Mouse (Mus musculus): ENCODE measurements around the gene Golga2. TPM values are rescaled to one million over a fixed set of nuclear protein-coding genes. Genes with fewer than 3 reads are reported as not detected.

The Golga2 gene
- polyA plus RNA-seq, 1 experiment from 2014 or later = 7.0 TPM

DNA sequence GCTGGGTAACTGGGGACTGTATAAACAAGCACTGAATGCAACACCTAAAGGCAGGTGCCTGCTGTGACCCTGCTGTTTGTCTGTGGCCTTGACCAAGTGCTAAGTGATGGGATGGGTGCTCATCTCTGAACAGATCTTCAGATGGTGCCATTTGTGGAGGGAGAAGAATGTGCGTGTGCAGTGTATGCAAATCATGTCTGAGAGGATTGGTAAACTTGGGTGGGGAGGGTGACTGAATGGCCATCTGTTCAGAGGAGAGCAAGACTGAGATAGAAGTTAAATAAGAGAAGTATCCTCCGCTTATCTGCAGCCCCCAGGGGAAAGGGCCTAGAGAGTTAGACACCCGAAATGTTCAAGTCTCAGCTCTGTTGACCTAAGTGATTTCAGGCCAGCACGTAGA is 12.3 kb downstream of the Golga2 start:
- ATAC-seq = no peak
- peaks cover 73% of the 10 kb centered on the region for H3K36me3 ChIP-seq (replicated peaks; ENCODE audit: insufficient read depth, low read length)
- DNase-seq = no peak
- WGBS (ENCODE audit: insufficient replicate concordance) = 81% methylated on average over 4 of the region's 4 CpGs
- no peak overlapping the region for H3K9ac ChIP-seq (replicated peaks)
- no peaks in the 10 kb centered on the region for H3K27me3 ChIP-seq (ENCODE audit: insufficient read depth, low read length)
- H3K27ac ChIP-seq (ENCODE audit: low read depth) = no peak overlapping the region
- H3K4me2 ChIP-seq (ENCODE audit: low read depth, low read length) = no peak overlapping the region
- no peak for TF ChIP-seq EP300 (IDR thresholded peaks at IDR 0.05; ENCODE audit: low read depth)
- no peak for TF ChIP-seq CTCF (IDR thresholded peaks at IDR 0.05; ENCODE audit: low read depth)
- no peak overlapping the region for H3K4me3 ChIP-seq (ENCODE audit: low read depth, low read length)
- H3K9me3 ChIP-seq (ENCODE audit: low read length) = no peaks in the 10 kb centered on the region
- H3K4me1 ChIP-seq (ENCODE audit: insufficient read depth) = no peaks in the 10 kb centered on the region

DNA sequence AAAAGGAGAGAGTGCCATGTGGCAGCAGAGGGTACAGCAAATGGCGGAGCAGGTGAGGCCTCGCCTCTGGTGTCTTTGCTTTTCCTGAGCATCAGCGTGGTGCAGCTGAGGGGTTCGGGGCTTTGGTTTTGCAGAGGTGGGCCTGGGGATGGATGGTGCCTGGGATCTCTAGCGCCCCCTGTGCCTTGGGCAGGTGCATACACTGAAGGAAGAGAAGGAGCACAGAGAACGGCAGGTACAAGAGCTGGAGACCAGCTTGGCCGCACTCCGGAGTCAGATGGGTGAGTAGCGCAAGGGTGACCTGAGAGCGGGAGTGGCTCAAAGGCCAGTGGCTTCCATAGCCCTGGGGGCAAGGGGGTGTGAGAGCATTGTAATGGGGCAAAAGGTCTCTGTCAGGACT is 15.8 kb downstream of the Golga2 start:
- no peak overlapping the region for H3K9ac ChIP-seq (replicated peaks)
- no peak overlapping the region for H3K4me3 ChIP-seq (ENCODE audit: low read depth, low read length)
- ATAC-seq (no peak), DNase-seq (no peak)
- peaks cover 82% of the 10 kb centered on the region for H3K36me3 ChIP-seq (replicated peaks; ENCODE audit: insufficient read depth, low read length)
- 87% methylated on average over 9 of the region's 10 CpGs for WGBS (ENCODE audit: insufficient replicate concordance)
- no peaks in the 10 kb centered on the region for H3K9me3 ChIP-seq (ENCODE audit: low read length)
- no peaks in the 10 kb centered on the region for H3K4me1 ChIP-seq (ENCODE audit: insufficient read depth)
- H3K27ac ChIP-seq (ENCODE audit: low read depth) = no peak overlapping the region
- peak; percentile 46 for TF ChIP-seq CTCF (IDR thresholded peaks at IDR 0.05; ENCODE audit: low read depth)
- no peak for TF ChIP-seq EP300 (IDR thresholded peaks at IDR 0.05; ENCODE audit: low read depth)
- H3K27me3 ChIP-seq (ENCODE audit: insufficient read depth, low read length) = no peaks in the 10 kb centered on the region
- H3K4me2 ChIP-seq (ENCODE audit: low read depth, low read length) = no peak overlapping the region

DNA sequence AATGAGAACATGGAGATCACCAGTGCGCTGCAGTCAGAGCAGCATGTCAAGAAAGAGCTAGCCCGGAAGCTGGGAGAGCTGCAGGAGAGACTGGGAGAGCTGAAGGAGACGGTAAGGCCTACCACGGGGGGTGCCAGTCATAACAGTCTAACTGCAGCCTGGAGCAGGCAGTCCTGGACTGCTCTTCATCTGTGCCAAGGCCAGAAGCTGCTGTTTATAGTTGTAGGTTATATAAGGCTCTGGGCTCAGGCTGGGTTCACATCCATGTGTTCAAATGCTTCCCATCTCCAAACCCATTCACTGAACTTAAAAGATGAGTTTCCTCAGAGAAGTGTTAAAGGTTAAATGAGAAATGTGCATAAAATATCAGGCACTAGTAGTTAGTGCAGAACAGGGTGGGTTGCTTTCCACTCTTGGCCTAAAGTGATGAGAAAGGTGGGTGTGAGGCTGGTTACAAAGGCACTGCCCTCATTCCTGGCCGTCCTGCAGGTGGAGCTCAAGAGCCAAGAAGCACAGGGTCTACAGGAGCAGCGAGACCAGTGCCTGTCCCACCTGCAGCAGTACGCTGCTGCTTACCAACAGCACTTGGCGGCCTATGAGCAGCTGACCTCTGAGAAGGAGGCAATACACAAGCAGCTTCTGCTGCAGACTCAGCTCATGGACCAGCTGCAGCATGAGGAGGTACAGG is 17.1 kb downstream of the Golga2 start:
- peak; percentile 65 for DNase-seq
- 66% methylated on average over 8 of the region's 8 CpGs for WGBS (ENCODE audit: insufficient replicate concordance)
- Histone ChIP-seq H3K27ac (ENCODE audit: low read depth) (no peak overlapping the region), H3K9ac (replicated peaks) (no peak overlapping the region), H3K4me2 (ENCODE audit: low read depth, low read length) (no peak overlapping the region), H3K27me3 (ENCODE audit: insufficient read depth, low read length) (no peaks in the 10 kb centered on the region), H3K4me1 (ENCODE audit: insufficient read depth) (no peaks in the 10 kb centered on the region), H3K4me3 (ENCODE audit: low read depth, low read length) (no peak overlapping the region), H3K36me3 (replicated peaks; ENCODE audit: insufficient read depth, low read length) (peaks cover 77% of the 10 kb centered on the region), H3K9me3 (ENCODE audit: low read length) (no peaks in the 10 kb centered on the region)
- ATAC-seq = no peak; the same call in 1 of the 2 replicates
- TF ChIP-seq CTCF (IDR thresholded peaks at IDR 0.05; ENCODE audit: low read depth) (peak; percentile 76), EP300 (IDR thresholded peaks at IDR 0.05; ENCODE audit: low read depth) (no peak)

DNA sequence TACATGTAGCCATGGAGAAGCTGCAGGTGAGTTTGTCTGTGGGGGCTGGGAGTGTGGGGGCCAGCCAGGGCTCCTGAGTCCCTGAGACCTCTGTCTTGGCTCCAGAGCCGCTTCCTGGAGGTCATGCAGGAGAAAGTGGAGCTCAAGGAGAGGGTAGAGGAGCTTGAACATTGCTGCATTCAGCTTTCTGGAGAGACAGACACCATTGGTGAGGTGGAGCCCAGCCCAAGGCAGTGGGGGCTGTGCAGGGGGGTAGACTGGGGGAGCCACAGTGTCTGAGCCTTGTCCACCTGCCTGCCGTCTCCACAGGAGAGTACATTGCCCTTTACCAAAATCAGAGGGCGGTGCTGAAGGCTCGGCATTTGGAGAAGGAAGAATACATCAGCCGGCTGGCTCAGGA is 18.5 kb downstream of the Golga2 start:
- no peak for DNase-seq
- Histone ChIP-seq H3K4me2 (ENCODE audit: low read depth, low read length) (no peak overlapping the region), H3K4me3 (ENCODE audit: low read depth, low read length) (no peak overlapping the region), H3K27ac (ENCODE audit: low read depth) (no peak overlapping the region), H3K9me3 (ENCODE audit: low read length) (no peaks in the 10 kb centered on the region), H3K36me3 (replicated peaks; ENCODE audit: insufficient read depth, low read length) (peaks cover 66% of the 10 kb centered on the region), H3K9ac (replicated peaks) (no peak overlapping the region), H3K27me3 (ENCODE audit: insufficient read depth, low read length) (no peaks in the 10 kb centered on the region), H3K4me1 (ENCODE audit: insufficient read depth) (no peaks in the 10 kb centered on the region)
- ATAC-seq = no peak
- TF ChIP-seq EP300 (IDR thresholded peaks at IDR 0.05; ENCODE audit: low read depth) = no peak
- TF ChIP-seq CTCF (IDR thresholded peaks at IDR 0.05; ENCODE audit: low read depth) = no peak
- WGBS (ENCODE audit: insufficient replicate concordance) = 88% methylated on average over 5 of the region's 5 CpGs

DNA sequence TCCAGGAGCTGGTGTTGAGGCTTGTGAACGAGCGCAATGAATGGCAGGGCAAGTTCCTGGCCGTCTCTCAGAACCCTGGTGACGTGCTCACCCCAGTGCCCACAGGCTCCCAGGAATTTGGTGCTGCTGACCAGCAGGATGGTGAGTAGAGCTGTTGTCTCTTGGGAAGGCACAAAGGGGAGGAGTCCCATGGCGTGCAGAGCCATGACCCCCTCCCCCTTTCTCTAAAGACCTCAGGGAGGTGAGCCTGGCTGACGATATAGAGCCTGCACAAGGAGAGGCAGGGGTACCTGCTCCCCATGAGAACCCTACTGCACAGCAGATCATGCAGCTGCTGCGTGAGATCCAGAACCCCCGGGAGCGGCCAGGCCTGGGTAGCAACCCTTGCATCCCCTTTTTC is 19.0 kb downstream of the Golga2 start:
- H3K4me3 ChIP-seq (ENCODE audit: low read depth, low read length) = no peak overlapping the region
- 86% methylated on average over 9 of the region's 9 CpGs for WGBS (ENCODE audit: insufficient replicate concordance)
- ATAC-seq = no peak
- no peak overlapping the region for H3K4me2 ChIP-seq (ENCODE audit: low read depth, low read length)
- no peaks in the 10 kb centered on the region for H3K9me3 ChIP-seq (ENCODE audit: low read length)
- no peak overlapping the region for H3K9ac ChIP-seq (replicated peaks)
- H3K4me1 ChIP-seq (ENCODE audit: insufficient read depth) = peaks cover 2% of the 10 kb centered on the region; the same call in 1 of the 2 replicates
- DNase-seq = no peak
- no peaks in the 10 kb centered on the region for H3K27me3 ChIP-seq (ENCODE audit: insufficient read depth, low read length)
- TF ChIP-seq CTCF (IDR thresholded peaks at IDR 0.05; ENCODE audit: low read depth) = no peak
- TF ChIP-seq EP300 (IDR thresholded peaks at IDR 0.05; ENCODE audit: low read depth) = no peak
- peaks cover 64% of the 10 kb centered on the region for H3K36me3 ChIP-seq (replicated peaks; ENCODE audit: insufficient read depth, low read length)
- H3K27ac ChIP-seq (ENCODE audit: low read depth) = no peak overlapping the region

DNA sequence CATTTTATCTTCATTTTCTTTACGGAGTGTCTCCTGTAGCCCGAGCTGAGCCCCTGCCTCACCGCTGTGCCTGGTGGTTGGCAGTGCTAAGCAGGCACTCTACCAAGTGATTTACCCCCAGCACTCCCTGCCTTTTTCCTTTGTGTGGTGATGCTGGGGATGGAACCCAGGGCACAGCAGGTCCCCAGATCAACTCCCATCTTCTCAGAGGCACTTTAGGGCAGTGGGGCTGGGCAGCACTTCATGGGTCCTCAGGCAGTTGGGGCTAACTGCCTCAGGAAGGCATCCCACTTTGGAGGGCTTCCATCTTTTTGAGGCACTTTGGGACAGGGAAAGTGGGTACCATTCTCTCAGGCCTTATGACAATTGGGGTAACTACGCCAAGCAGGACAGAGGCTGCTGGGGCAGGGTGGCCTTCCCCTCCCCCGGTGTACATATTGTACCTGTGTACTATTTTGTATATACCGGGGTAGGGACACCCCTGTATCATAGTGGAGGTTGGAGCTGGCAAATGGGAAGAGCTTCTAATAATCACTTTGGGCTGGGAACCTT is 20.1 kb downstream of the Golga2 start:
- no peaks in the 10 kb centered on the region for H3K9me3 ChIP-seq (ENCODE audit: low read length)
- DNase-seq (no peak), ATAC-seq (no peak)
- peaks cover 4% of the 10 kb centered on the region for H3K27me3 ChIP-seq (ENCODE audit: insufficient read depth, low read length)
- H3K9ac ChIP-seq (replicated peaks) = no peak overlapping the region
- no peak for TF ChIP-seq EP300 (IDR thresholded peaks at IDR 0.05; ENCODE audit: low read depth)
- 81% methylated on average over 6 of the region's 6 CpGs for WGBS (ENCODE audit: insufficient replicate concordance)
- H3K27ac ChIP-seq (ENCODE audit: low read depth) = no peak overlapping the region
- H3K4me1 ChIP-seq (ENCODE audit: insufficient read depth) = peaks cover 11% of the 10 kb centered on the region
- peaks cover 53% of the 10 kb centered on the region for H3K36me3 ChIP-seq (replicated peaks; ENCODE audit: insufficient read depth, low read length)
- no peak overlapping the region for H3K4me3 ChIP-seq (ENCODE audit: low read depth, low read length)
- H3K4me2 ChIP-seq (ENCODE audit: low read depth, low read length) = no peak overlapping the region

Data from liver, postnatal 0 days (tissue).